Mouse (Mus musculus) heart, embryonic 15.5 days (tissue): ENCODE results near the gene Srsf2. TPM values are rescaled to one million over a fixed set of nuclear protein-coding genes. Genes with fewer than 3 reads are reported as not detected.

Experiments
- ATAC-seq: fragments of 200-750 bp; cut with Nextera tagmentation; replicated peaks from 2 replicates; pipeline ENCODE4 v1.8.0; 2017; ENCODE audit warnings: low read depth, moderate TSS enrichment; ENCODE audit not compliant: insufficient number of reproducible peaks, insufficient read depth, low FRiP score
- H3K27ac ChIP-seq: fragments of 300-500 bp; sonication (generic); 2 replicates; pipeline ENCODE4 v1.5.1; 2015; ENCODE audit warnings: mild to moderate bottlenecking, inconsistent platforms
- H3K27me3 ChIP-seq: fragments of 300-500 bp; sonication (generic); 2 replicates; pipeline ENCODE4 v1.6.1; 2015; ENCODE audit warnings: inconsistent platforms
- H3K36me3 ChIP-seq: fragments of 300-500 bp; sonication (generic); 2 replicates; pipeline ENCODE4 v1.6.1; 2015; ENCODE audit warnings: mild to moderate bottlenecking, inconsistent platforms
- H3K4me1 ChIP-seq: fragments of 300-500 bp; sonication (generic); replicated peaks from 2 replicates; pipeline ENCODE4 v1.6.1; 2015; ENCODE audit warnings: inconsistent platforms
- H3K4me2 ChIP-seq: fragments of 300-500 bp; sonication (generic); 2 replicates; pipeline ENCODE4 v1.6.1; 2015; ENCODE audit warnings: inconsistent platforms, mild to moderate bottlenecking, moderate library complexity
- H3K4me3 ChIP-seq: fragments of 300-500 bp; sonication (generic); 2 replicates; pipeline ENCODE4 v1.5.1; 2015; ENCODE audit warnings: mild to moderate bottlenecking, inconsistent platforms
- H3K9ac ChIP-seq: fragments of 300-500 bp; sonication (generic); 2 replicates; pipeline ENCODE4 v1.6.1; 2015; ENCODE audit warnings: mild to moderate bottlenecking, inconsistent platforms
- H3K9me3 ChIP-seq: fragments of 300-500 bp; sonication (generic); replicated peaks from 2 replicates; pipeline ENCODE4 v1.6.1; 2016; ENCODE audit warnings: inconsistent platforms
- WGBS: fragments of 180-500 bp; shearing (Covaris S2); methylation state at CpG from one replicate; pipeline ENCODE4 v1.1.7; 2015; ENCODE audit warnings: mixed read lengths; 5-methylcytosine and 5-hydroxymethylcytosine counted together
- polyA plus RNA-seq: library from polyadenylated mRNA; unstranded; fragments of >200 nt; fragmentation: Nextera tagmentation; extraction: Ambion mirVana; gene quantifications from 2 replicates; pipeline ENCODE4 v1.2.1, GENCODE M21; 2015

The Srsf2 gene
- polyA plus RNA-seq, 1 experiment from 2014 or later = 479 TPM

DNA sequence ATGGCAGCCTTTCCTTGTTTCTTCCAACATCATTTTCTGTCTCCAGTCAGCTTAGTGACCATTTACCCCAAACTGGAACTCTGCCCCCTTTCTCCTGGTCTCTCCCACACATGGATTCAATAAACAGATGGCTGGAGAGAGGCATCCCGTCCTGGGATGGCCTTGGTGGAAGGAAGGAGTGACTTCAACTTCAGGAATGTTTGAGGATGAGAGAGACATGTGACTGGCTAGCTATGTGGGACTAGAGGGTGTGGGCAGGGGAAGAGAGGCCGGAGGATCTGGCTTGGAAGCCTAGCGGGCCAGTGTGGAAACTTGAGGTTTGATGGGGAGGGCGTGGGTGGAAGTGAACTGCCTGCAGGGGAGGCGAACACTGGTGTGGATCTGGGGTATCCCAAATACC is 36.1 kb downstream of the Srsf2 start:
- peak overlapping the region; percentile 18; the same call in 1 of the 2 replicates for H3K27ac ChIP-seq
- WGBS = 65% methylated on average over 5 of the region's 5 CpGs
- no peak for ATAC-seq

GRCm38 (mm10) chr11:116814884-116815415 is 37.9 kb downstream of the Srsf2 start:
- Histone ChIP-seq H3K4me1 (peaks cover 69% of the 10 kb centered on the region), H3K4me3 (no peak overlapping the region), H3K36me3 (no peaks in the 10 kb centered on the region), H3K9ac (peak overlapping the region; percentile 41), H3K4me2 (peak overlapping the region; percentile 21; the same call in 1 of the 2 replicates), H3K27ac (peak overlapping the region; percentile 86), H3K27me3 (no peaks in the 10 kb centered on the region), H3K9me3 (no peaks in the 10 kb centered on the region)
- ATAC-seq = no peak
- WGBS = 31% methylated on average over 7 of the region's 7 CpGs

More for the DNA sequence above, 36.1 kb downstream of the Srsf2 start:
- Histone ChIP-seq H3K4me2 (no peak overlapping the region), H3K9ac (no peak overlapping the region), H3K4me3 (no peak overlapping the region), H3K9me3 (no peaks in the 10 kb centered on the region), H3K36me3 (no peaks in the 10 kb centered on the region), H3K4me1 (peaks cover 76% of the 10 kb centered on the region), H3K27me3 (no peaks in the 10 kb centered on the region)

DNA sequence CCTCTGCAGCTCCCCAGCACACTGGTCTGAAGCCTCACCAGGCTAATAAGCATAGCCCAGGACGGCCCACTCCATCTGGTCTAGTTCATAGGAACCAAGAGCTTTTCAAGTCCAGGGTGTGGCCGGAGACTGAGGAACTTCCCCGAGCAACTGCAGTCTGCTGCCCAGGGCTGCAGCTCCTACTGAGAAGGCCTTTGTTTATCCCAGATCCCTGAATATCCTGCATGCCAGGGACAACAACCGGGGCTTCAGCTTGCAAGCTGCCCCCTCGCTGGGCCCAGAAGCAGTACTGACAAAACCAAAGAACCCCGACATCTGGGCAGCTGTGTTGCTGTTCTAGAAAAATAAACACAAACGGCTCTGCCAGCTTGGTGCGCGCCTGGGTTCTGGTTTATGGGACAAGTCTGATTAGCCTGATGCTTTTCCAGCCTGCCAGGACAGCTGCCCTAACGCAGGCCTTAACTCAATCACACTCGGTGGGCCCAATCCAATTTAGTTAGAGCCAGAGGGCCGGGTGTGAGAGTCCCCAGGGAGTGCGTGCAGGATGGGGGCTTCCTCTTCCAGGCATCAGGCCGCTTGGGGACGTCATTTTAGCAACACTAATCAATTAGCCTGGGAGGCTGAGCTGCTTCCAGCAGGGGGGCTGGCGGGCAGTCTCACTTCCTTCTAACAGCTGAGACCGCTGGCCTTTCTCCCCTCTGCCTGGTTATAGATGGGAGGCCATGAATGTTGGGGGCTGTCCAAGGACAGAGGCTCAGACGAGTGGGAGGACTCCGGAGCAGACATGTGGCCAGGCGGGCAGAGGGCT is 38.6 kb downstream of the Srsf2 start:
- H3K4me2 ChIP-seq = peak overlapping the region; percentile 21
- H3K4me1 ChIP-seq = peaks cover 64% of the 10 kb centered on the region
- peak; percentile 32; the same call in 1 of the 2 replicates for ATAC-seq
- H3K27ac ChIP-seq = peak overlapping the region; percentile 86
- no peaks in the 10 kb centered on the region for H3K27me3 ChIP-seq
- 30% methylated on average over 20 of the region's 20 CpGs for WGBS
- no peaks in the 10 kb centered on the region for H3K9me3 ChIP-seq
- H3K4me3 ChIP-seq = no peak overlapping the region
- H3K9ac ChIP-seq = no peak overlapping the region
- H3K36me3 ChIP-seq = no peaks in the 10 kb centered on the region

GRCm38 (mm10) chr11:116813610-116814009 is 39.3 kb downstream of the Srsf2 start:
- Histone ChIP-seq H3K36me3 (no peaks in the 10 kb centered on the region), H3K4me2 (no peak overlapping the region), H3K9ac (no peak overlapping the region), H3K4me1 (peaks cover 57% of the 10 kb centered on the region), H3K27me3 (no peaks in the 10 kb centered on the region), H3K27ac (peak overlapping the region; percentile 86), H3K4me3 (no peak overlapping the region), H3K9me3 (no peaks in the 10 kb centered on the region)
- ATAC-seq = no peak
- WGBS = 78% methylated on average over 13 of the region's 13 CpGs

GRCm38 (mm10) chr11:116812793-116813529 is 39.9 kb downstream of the Srsf2 start:
- Histone ChIP-seq H3K9me3 (no peaks in the 10 kb centered on the region), H3K27me3 (no peaks in the 10 kb centered on the region), H3K4me3 (no peak overlapping the region), H3K4me1 (peaks cover 57% of the 10 kb centered on the region), H3K27ac (peak overlapping the region; percentile 86), H3K36me3 (no peaks in the 10 kb centered on the region), H3K9ac (no peak overlapping the region), H3K4me2 (no peak overlapping the region)
- ATAC-seq = 0 out of 2 replicates have a peak, but pooled peaks have one; percentile 4
- WGBS = 48% methylated on average over 21 of the region's 21 CpGs

DNA sequence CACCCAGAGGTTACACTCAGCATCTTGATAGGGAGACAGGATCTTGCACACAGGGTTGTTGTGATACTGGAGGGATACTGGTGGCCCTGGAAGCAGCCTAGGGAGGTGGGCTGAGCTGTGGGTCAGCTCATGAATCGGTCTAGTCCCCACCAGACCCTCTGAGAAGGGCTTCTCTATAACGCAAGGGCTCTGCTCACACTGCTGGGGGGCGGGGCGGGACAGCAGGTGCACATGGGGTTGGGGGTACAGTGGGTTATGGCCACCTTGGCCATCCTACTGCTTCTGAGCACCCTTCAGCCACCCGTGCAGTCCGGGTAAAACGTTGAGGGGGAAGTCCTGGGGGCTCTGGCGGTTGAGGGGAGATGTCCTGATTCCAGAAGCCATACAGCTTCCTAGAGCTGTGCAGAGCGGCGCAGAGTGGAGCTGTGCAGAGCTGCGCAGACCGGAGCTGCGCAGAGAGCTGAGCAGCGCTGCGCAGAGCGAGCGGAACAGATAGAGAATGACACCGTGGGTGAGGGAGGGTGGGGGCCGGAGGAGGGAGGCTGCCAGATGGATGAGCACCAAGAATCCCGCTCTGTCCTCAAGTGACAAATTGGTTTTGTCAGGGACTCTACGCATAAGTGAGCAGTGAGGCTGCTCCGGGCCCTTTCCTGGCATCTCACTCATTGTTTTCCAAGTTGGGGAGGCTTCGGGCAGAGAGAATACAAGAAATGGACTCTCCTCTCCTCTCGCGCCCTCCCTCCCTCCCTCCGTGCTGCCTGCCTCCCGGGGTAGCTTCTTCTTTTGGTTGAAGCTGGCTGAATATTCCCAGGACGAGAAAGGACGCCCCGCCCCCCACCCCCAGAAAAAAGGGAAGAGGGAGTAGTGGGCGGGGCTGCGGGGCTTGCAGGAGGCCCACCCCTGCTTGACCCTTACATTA is 41.7 kb downstream of the Srsf2 start:
- Histone ChIP-seq H3K4me2 (peak overlapping the region; percentile 83), H3K9me3 (no peaks in the 10 kb centered on the region), H3K4me3 (peak overlapping the region; percentile 48), H3K27ac (peak overlapping the region; percentile 75), H3K27me3 (no peaks in the 10 kb centered on the region), H3K4me1 (peaks cover 60% of the 10 kb centered on the region), H3K9ac (peak overlapping the region; percentile 56), H3K36me3 (no peaks in the 10 kb centered on the region)
- peak; percentile 73 for ATAC-seq
- 9% methylated on average over 31 of the region's 32 CpGs for WGBS

DNA sequence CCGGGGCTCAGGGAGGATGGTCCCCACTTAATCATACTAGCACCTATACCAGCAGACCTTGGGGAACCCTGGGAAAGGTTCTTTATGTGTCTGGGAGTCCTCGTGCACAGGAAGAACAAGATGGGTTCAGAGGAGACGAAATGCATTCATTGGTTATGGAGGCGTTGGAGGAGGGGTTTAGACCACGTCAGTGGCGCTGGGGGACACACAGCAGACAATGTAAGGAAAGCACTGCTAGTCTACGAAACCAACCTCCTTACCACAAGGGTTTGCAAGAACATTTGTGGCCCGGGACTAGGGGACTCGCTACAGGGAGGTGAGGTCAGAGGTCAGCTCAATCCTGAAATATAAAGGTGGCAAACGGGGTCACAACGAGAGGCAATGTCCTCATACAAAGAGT is 42.4 kb downstream of the Srsf2 start:
- H3K27ac ChIP-seq = no peak overlapping the region
- H3K9ac ChIP-seq = 0 out of 2 replicates have a peak overlapping the region, but pooled peaks have one; percentile 28
- WGBS = 82% methylated on average over 11 of the region's 11 CpGs
- ATAC-seq = no peak
- no peaks in the 10 kb centered on the region for H3K36me3 ChIP-seq
- peaks cover 59% of the 10 kb centered on the region for H3K4me1 ChIP-seq
- no peaks in the 10 kb centered on the region for H3K27me3 ChIP-seq
- H3K4me3 ChIP-seq = no peak overlapping the region
- H3K4me2 ChIP-seq = no peak overlapping the region; the same call in 1 of the 2 replicates
- no peaks in the 10 kb centered on the region for H3K9me3 ChIP-seq

DNA sequence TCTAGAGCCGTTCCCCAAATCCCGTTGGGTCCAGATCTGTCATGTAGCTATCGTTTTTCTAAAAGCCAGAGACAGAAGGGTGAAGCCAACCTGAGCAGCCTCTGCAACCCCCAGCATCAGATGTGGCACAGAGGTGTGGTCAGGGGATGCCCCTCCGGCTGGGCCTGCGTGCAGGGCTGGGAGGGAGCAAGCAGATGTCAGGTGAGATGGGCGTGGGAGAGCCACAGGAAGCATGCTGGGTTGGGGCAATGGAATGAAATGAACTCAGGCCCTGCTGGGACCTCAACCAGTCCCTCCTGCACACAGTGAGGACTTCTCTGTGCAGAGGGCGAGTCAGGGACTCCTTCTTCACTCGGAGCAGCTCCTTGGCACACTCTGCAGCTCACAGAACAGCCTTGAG is 43.4 kb downstream of the Srsf2 start:
- no peak for ATAC-seq

DNA sequence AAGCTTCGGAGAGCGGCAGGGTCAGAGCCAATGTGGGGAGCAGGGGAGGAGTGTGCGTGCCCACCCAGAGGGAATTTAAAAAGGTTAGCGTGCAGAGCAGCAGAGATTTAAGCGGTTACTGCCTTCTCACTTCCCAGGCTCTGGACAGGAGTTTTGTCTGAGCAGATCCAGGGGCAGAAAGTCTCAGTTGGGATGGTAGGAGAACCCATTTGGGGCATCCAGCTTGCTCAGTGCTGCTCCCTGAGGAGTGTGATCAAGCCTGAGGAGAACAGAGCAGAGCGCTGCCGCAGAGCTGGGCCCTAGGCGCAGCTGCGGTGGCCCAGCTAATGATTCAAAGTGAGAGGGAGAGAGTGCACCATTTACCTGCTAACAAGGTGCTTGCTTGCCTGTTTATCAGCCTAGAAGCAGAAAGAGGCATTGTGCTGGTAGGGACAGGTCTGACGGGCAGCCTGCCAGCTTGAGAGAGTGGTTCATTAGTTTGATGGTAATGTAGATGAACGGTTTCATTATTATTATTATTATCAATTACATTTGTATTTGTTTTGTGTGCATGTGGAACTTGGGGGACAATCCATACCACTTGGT is 44.0 kb downstream of the Srsf2 start:
- ATAC-seq = no peak
- H3K27me3 ChIP-seq = no peaks in the 10 kb centered on the region
- no peaks in the 10 kb centered on the region for H3K9me3 ChIP-seq
- H3K9ac ChIP-seq = no peak overlapping the region
- H3K4me3 ChIP-seq = no peak overlapping the region
- 79% methylated on average over 11 of the region's 11 CpGs for WGBS
- H3K4me1 ChIP-seq = peaks cover 44% of the 10 kb centered on the region
- H3K27ac ChIP-seq = no peak overlapping the region
- H3K36me3 ChIP-seq = no peaks in the 10 kb centered on the region
- H3K4me2 ChIP-seq = no peak overlapping the region

More for the DNA sequence above, 43.4 kb downstream of the Srsf2 start:
- 71% methylated on average over 8 of the region's 8 CpGs for WGBS
- no peaks in the 10 kb centered on the region for H3K36me3 ChIP-seq
- no peak overlapping the region for H3K4me3 ChIP-seq
- H3K27me3 ChIP-seq = no peaks in the 10 kb centered on the region
- no peaks in the 10 kb centered on the region for H3K9me3 ChIP-seq
- H3K9ac ChIP-seq = no peak overlapping the region
- H3K27ac ChIP-seq = no peak overlapping the region
- H3K4me2 ChIP-seq = no peak overlapping the region
- peaks cover 50% of the 10 kb centered on the region for H3K4me1 ChIP-seq

DNA sequence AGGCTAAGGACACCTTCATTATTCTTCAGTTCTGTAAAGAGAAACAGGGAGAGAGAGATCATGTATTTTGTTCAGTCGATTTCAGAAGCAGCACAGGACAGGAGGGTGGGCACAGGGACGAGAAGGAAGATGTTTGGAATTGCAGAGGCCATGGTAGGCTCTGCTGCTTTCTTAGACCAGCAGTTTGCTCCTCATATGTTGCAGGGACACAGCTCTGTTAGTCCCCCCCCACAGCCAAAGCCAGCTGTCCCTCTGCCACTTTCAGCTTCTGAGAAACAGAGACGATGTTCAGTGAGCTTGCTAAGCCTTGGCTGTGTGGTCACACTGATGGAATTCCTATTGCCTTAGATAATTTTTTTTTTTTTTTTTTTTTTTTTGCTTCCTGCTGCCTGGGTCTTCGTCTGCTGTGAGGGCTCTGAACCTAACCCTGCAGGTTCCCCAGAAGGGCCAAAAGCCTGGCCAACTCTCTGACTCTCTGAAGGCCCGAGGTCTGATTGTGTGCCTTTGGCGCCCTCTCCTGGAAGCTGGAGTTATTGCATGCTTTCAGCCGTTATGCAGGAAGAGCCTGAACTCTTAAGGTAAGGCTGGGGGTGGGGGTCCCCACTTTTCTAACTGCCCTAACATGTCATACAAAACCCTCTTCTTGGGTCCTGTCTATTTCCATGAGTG is 44.8 kb downstream of the Srsf2 start:
- Histone ChIP-seq H3K4me1 (peaks cover 35% of the 10 kb centered on the region), H3K9ac (no peak overlapping the region), H3K36me3 (no peaks in the 10 kb centered on the region), H3K4me3 (no peak overlapping the region), H3K27ac (peak overlapping the region; percentile 67), H3K4me2 (no peak overlapping the region), H3K9me3 (no peaks in the 10 kb centered on the region), H3K27me3 (no peaks in the 10 kb centered on the region)
- ATAC-seq = 0 out of 2 replicates have a peak, but pooled peaks have one; percentile 27
- 20% methylated on average over 7 of the region's 7 CpGs for WGBS
